Mouse (Mus musculus) lung, embryonic 15.5 days (tissue): Measurements from ENCODE around the gene Pde4d. TPM values are rescaled to one million over a fixed set of nuclear protein-coding genes. Genes with fewer than 3 reads are reported as not detected.

Experiments
- ATAC-seq: fragments of 200-750 bp; cut with Nextera tagmentation; 2 replicates; pipeline ENCODE4 v1.8.0; 2017; ENCODE audit warnings: moderate number of reproducible peaks, borderline replicate concordance; ENCODE audit not compliant: low FRiP score, low TSS enrichment; ENCODE audit errors: extremely low read depth
- H3K27ac ChIP-seq: fragments of 300-500 bp; sonication (generic); 2 replicates; pipeline ENCODE4 v1.5.1; 2015; ENCODE audit warnings: moderate library complexity, mild to moderate bottlenecking, inconsistent platforms
- H3K27me3 ChIP-seq: fragments of 300-500 bp; sonication (generic); 2 replicates; pipeline ENCODE4 v1.6.1; 2015; ENCODE audit warnings: inconsistent platforms
- H3K36me3 ChIP-seq: fragments of 300-500 bp; sonication (generic); 2 replicates; pipeline ENCODE4 v1.6.1; 2015; ENCODE audit warnings: inconsistent platforms
- H3K4me1 ChIP-seq: fragments of 300-500 bp; sonication (generic); 2 replicates; pipeline ENCODE4 v1.6.1; 2015; ENCODE audit warnings: inconsistent platforms
- H3K4me2 ChIP-seq: fragments of 300-500 bp; sonication (generic); 2 replicates; pipeline ENCODE4 v1.6.1; 2015; ENCODE audit warnings: inconsistent platforms, mild to moderate bottlenecking, moderate library complexity
- H3K4me3 ChIP-seq: fragments of 300-500 bp; sonication (generic); 2 replicates; pipeline ENCODE4 v1.5.1; 2015; ENCODE audit warnings: mild to moderate bottlenecking, inconsistent platforms
- H3K9ac ChIP-seq: fragments of 300-500 bp; sonication (generic); 2 replicates; pipeline ENCODE4 v1.6.1; 2015; ENCODE audit warnings: inconsistent platforms
- H3K9me3 ChIP-seq: fragments of 300-500 bp; sonication (generic); 2 replicates; pipeline ENCODE4 v1.6.1; 2016; ENCODE audit warnings: inconsistent platforms
- WGBS: fragments of 180-500 bp; shearing (Covaris S2); methylation state at CpG from one replicate; pipeline ENCODE4 v1.1.7; 2015; 5-methylcytosine and 5-hydroxymethylcytosine counted together
- polyA plus RNA-seq: library from polyadenylated mRNA; unstranded; fragments of >200 nt; fragmentation: Nextera tagmentation; extraction: Ambion mirVana; gene quantifications from 2 replicates; pipeline ENCODE4 v1.2.1, GENCODE M21; 2015

Gene Pde4d
- polyA plus RNA-seq, 1 experiment from 2014 or later, result 18.2 TPM

GRCm38 (mm10) chr13:108604213-108604612 is 154.5 kb downstream of the Pde4d start:
- H3K4me3 ChIP-seq, result no peak overlapping the region
- no peak for ATAC-seq
- H3K4me1 ChIP-seq, result no peaks in the 10 kb centered on the region

GRCm38 (mm10) chr13:108618207-108618606 is 168.5 kb downstream of the Pde4d start:
- Histone ChIP-seq H3K9me3 (no peaks in the 10 kb centered on the region), H3K9ac (no peak overlapping the region), H3K4me1 (no peaks in the 10 kb centered on the region), H3K4me3 (no peak overlapping the region), H3K4me2 (no peak overlapping the region), H3K36me3 (no peaks in the 10 kb centered on the region), H3K27me3 (no peaks in the 10 kb centered on the region), H3K27ac (no peak overlapping the region)
- ATAC-seq, result no peak
- WGBS, result 63% methylated on average over 1 of the region's 1 CpGs

More at GRCm38 (mm10) chr13:108604213-108604612, 154.5 kb downstream of the Pde4d start:
- H3K27ac ChIP-seq, result no peak overlapping the region
- no peaks in the 10 kb centered on the region for H3K27me3 ChIP-seq
- H3K4me2 ChIP-seq, result no peak overlapping the region
- H3K9ac ChIP-seq, result no peak overlapping the region
- no peaks in the 10 kb centered on the region for H3K9me3 ChIP-seq
- no peaks in the 10 kb centered on the region for H3K36me3 ChIP-seq

GRCm38 (mm10) chr13:108622681-108623080 is 172.9 kb downstream of the Pde4d start:
- Histone ChIP-seq H3K36me3 (no peaks in the 10 kb centered on the region), H3K4me3 (no peak overlapping the region), H3K4me1 (no peaks in the 10 kb centered on the region), H3K9me3 (no peaks in the 10 kb centered on the region), H3K27ac (no peak overlapping the region), H3K4me2 (no peak overlapping the region), H3K9ac (no peak overlapping the region), H3K27me3 (no peaks in the 10 kb centered on the region)
- no peak for ATAC-seq
- WGBS, result 44% methylated on average over 4 of the region's 4 CpGs

- Histone ChIP-seq H3K36me3 (no peaks in the 10 kb centered on the region), H3K4me2 (no peak overlapping the region), H3K27me3 (no peaks in the 10 kb centered on the region), H3K9ac (no peak overlapping the region), H3K4me3 (no peak overlapping the region), H3K27ac (no peak overlapping the region), H3K9me3 (no peaks in the 10 kb centered on the region), H3K4me1 (no peaks in the 10 kb centered on the region)
- WGBS, result 68% methylated on average over 3 of the region's 3 CpGs
- ATAC-seq, result no peak
Observed at GRCm38 (mm10) chr13:108623929-108624328, 174.2 kb downstream of the Pde4d start.

- Histone ChIP-seq H3K27me3 (no peaks in the 10 kb centered on the region), H3K4me1 (no peaks in the 10 kb centered on the region), H3K9me3 (no peaks in the 10 kb centered on the region), H3K4me3 (no peak overlapping the region), H3K9ac (no peak overlapping the region), H3K36me3 (no peaks in the 10 kb centered on the region), H3K4me2 (no peak overlapping the region), H3K27ac (no peak overlapping the region)
- no peak for ATAC-seq
- WGBS, result 43% methylated on average over 3 of the region's 3 CpGs
Observed at GRCm38 (mm10) chr13:108626166-108626565, 176.4 kb downstream of the Pde4d start.

GRCm38 (mm10) chr13:108628501-108628900 is 178.8 kb downstream of the Pde4d start:
- Histone ChIP-seq H3K27ac (no peak overlapping the region), H3K4me2 (no peak overlapping the region), H3K9ac (no peak overlapping the region), H3K4me3 (no peak overlapping the region), H3K36me3 (no peaks in the 10 kb centered on the region), H3K9me3 (no peaks in the 10 kb centered on the region), H3K27me3 (no peaks in the 10 kb centered on the region), H3K4me1 (no peaks in the 10 kb centered on the region)
- 74% methylated on average over 2 of the region's 2 CpGs for WGBS
- no peak for ATAC-seq

- H3K27me3 ChIP-seq, result no peaks in the 10 kb centered on the region
- no peak overlapping the region for H3K4me2 ChIP-seq
- 46% methylated on average over 2 of the region's 2 CpGs for WGBS
- no peak overlapping the region for H3K27ac ChIP-seq
- H3K9ac ChIP-seq, result no peak overlapping the region
- no peak overlapping the region for H3K4me3 ChIP-seq
- H3K9me3 ChIP-seq, result no peaks in the 10 kb centered on the region
- no peaks in the 10 kb centered on the region for H3K36me3 ChIP-seq
- ATAC-seq, result no peak
- no peaks in the 10 kb centered on the region for H3K4me1 ChIP-seq
Observed at GRCm38 (mm10) chr13:108630576-108630975, 180.8 kb downstream of the Pde4d start.

- ATAC-seq, result no peak
- Histone ChIP-seq H3K4me1 (no peaks in the 10 kb centered on the region), H3K4me3 (no peak overlapping the region), H3K36me3 (no peaks in the 10 kb centered on the region), H3K9ac (no peak overlapping the region), H3K9me3 (no peaks in the 10 kb centered on the region), H3K27me3 (no peaks in the 10 kb centered on the region), H3K27ac (no peak overlapping the region), H3K4me2 (no peak overlapping the region)
- WGBS, result 52% methylated on average over 3 of the region's 3 CpGs
Observed at GRCm38 (mm10) chr13:108631222-108631621, 181.5 kb downstream of the Pde4d start.

- Histone ChIP-seq H3K9ac (no peak overlapping the region), H3K36me3 (no peaks in the 10 kb centered on the region), H3K27ac (no peak overlapping the region), H3K4me3 (no peak overlapping the region), H3K9me3 (no peaks in the 10 kb centered on the region), H3K4me2 (no peak overlapping the region), H3K4me1 (no peaks in the 10 kb centered on the region), H3K27me3 (no peaks in the 10 kb centered on the region)
- ATAC-seq, result no peak
- WGBS, result 76% methylated on average over 1 of the region's 1 CpGs
Observed at GRCm38 (mm10) chr13:108636526-108636925, 186.8 kb downstream of the Pde4d start.

- ATAC-seq, result no peak
- H3K4me1 ChIP-seq, result 0 out of 2 replicates have a peak, but pooled peaks cover 3% of the 10 kb centered on the region
- H3K27ac ChIP-seq, result no peak overlapping the region
- H3K4me2 ChIP-seq, result no peak overlapping the region
- no peaks in the 10 kb centered on the region for H3K36me3 ChIP-seq
- H3K9ac ChIP-seq, result no peak overlapping the region
- no peaks in the 10 kb centered on the region for H3K27me3 ChIP-seq
- no peak overlapping the region for H3K4me3 ChIP-seq
- WGBS, result 60% methylated on average over 5 of the region's 5 CpGs
- H3K9me3 ChIP-seq, result no peaks in the 10 kb centered on the region
Observed at GRCm38 (mm10) chr13:108642259-108642658, 192.5 kb downstream of the Pde4d start.

- no peak overlapping the region for H3K4me3 ChIP-seq
- WGBS, result 71% methylated on average over 6 of the region's 6 CpGs
- 0 out of 2 replicates have a peak, but pooled peaks cover 3% of the 10 kb centered on the region for H3K4me1 ChIP-seq
- H3K9me3 ChIP-seq, result no peaks in the 10 kb centered on the region
- no peaks in the 10 kb centered on the region for H3K36me3 ChIP-seq
- no peak overlapping the region for H3K4me2 ChIP-seq
- no peak overlapping the region for H3K27ac ChIP-seq
- ATAC-seq, result no peak
- no peak overlapping the region for H3K9ac ChIP-seq
- H3K27me3 ChIP-seq, result no peaks in the 10 kb centered on the region
Observed at GRCm38 (mm10) chr13:108646801-108647200, 197.1 kb downstream of the Pde4d start.

GRCm38 (mm10) chr13:108647239-108647638 is 197.5 kb downstream of the Pde4d start:
- Histone ChIP-seq H3K9ac (no peak overlapping the region), H3K9me3 (no peaks in the 10 kb centered on the region), H3K4me1 (0 out of 2 replicates have a peak, but pooled peaks cover 3% of the 10 kb centered on the region), H3K27me3 (no peaks in the 10 kb centered on the region), H3K27ac (no peak overlapping the region), H3K4me2 (no peak overlapping the region), H3K36me3 (no peaks in the 10 kb centered on the region), H3K4me3 (no peak overlapping the region)
- no peak for ATAC-seq
- 59% methylated on average over 11 of the region's 11 CpGs for WGBS
